Mouse (Mus musculus): ENCODE data around the gene Rab30. TPM values are rescaled to one million over a fixed set of nuclear protein-coding genes. Genes with fewer than 3 reads are reported as not detected.

Gene Rab30
- total RNA-seq, 2 experiments from 2014 or later = 6.7 to 12.7 TPM

DNA sequence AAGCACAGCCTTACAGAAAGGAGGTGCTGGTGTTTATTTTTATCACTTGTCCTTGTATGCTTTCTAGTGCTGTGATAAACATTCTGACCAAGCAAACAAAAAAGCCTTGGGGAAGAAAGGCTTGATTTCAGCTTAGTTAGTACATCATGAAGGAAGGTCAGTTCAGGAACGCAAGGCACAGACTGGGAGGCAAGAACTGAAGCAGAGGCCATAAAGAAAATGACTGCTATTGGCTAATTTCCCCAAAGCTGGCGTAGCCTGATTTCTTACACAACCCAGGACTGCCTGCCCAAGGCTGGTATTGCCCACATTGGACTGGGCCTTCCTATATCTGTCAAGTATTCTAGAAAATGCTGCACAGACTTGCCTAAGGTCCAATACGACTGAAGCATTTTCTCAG is 106.8 kb downstream of the Rab30 start:
- DNase-seq = no peak

DNA sequence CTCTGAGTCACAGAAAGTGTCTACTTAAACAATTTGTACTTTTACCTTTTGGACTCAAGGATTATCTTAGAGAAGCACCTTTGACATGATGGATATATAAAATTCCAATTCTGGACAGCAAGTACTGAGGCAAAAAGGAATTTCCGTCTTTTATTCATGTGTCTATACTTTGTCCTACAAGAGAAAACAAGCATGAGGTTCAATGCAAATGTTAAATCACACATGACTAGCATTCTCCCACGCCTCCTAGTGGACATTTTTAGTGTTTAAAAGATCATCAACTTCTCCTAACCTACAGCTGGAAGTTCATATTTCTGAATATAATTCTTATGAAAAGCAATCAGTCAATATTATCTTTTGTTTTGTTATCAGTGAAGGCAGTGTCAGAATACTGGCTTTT is 125.1 kb downstream of the Rab30 start:
- DNase-seq = no peak

DNA sequence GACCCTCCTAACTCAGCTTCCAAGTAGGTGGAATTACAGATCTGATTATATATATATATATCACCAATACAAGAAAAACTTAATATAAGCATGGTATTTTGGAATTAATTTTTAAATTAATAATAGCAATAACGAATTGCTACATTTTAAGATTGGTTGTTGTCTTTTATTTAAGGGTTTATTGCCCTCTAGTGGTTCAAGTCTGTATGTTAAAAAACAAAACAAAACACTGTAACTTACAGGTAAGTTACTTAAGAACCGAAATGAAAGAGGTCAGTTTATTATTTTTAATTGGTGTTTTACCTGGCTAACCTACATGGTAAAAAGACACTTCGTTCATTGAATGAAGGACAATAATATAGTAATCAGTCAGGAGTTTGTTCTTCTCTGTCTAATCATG is 128.8 kb downstream of the Rab30 start:
- no peak for DNase-seq

DNA sequence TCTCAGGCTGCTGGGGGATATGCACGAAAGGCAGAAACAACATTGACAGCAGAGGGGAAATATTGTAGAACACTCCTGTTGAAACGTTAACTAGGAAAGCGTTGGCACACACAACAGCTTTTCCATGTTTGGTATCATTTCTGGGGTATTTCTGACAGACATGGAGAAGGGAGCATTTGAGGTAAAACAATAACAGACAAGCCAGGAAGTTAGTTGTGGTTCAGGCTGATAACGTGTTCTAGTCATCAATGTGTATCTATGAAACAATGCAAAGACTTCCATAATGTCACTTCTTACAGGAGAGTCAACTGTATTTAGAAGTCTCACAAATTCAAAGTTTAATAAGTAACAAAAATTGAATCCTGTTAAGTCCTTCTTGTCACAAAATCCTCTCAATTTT is 130.2 kb downstream of the Rab30 start:
- DNase-seq = no peak

DNA sequence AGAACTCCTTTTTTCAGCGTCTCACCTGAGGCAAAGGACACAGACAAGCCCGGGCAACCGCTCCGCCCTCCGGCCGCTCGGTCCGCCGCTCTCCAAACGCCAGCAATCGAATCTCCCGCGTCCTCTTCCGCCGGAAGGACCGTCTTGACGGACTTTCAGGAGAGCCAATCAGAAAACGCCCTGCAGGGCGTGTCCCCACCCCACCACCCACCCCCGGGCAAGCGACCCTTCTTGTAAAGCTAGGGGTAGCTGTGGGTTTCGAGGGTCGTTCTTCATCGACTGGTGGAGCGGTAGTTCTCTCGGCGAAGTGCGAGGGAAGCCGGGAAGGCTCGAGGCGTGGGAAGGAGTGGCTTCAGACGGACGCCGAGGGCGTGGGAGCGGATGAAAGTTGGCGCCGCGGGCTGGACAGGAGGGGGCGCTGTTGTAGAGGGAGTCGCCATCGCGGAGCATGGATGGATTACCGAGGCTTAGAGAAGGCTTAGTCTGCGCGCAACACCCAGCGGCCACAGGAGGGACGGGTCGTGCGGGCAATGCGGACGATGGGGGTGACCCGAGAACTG is 132.8 kb downstream of the Rab30 start, which contains the start of the genes Ddias and Prcp:
TSS of gene Ddias (minus strand) at position 132 of the 560 bp plus-strand sequence.
TSS of gene Prcp (plus strand) at position 355 of the 560 bp plus-strand sequence.
- DNase-seq = peak; percentile 90

DNA sequence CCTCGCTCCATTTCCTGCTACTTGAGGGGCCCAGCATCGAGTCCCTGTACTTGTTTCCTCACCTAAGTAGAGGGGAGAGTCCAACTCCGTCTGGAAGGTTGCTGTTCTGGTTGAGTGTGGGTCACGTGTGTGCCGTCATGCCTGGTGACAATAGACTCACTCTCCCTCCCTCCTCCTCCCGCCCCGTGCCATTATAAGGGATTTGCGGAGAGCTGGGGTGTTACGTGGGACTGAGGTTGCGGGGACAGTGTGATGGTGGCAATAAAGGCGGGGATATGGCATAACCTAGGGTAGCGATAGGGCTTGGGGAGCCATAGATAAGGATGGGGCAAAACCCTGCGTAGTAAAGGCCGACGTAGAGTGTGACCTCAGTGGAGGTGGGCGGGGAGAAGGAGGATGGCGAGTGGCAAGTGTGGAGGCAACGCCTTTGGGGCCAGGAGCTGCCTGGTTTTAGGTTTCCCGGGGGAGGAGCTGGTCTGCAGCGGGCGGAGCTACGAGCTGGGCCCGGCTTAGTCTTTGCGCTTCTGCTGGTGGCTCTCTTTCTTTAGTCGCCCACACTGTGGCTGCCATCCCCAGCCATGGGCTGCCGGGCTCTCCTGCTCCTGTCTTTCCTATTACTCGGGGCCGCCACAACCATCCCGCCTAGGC is 133.5 kb downstream of the Rab30 start:
- DNase-seq = peak; percentile 90

DNA sequence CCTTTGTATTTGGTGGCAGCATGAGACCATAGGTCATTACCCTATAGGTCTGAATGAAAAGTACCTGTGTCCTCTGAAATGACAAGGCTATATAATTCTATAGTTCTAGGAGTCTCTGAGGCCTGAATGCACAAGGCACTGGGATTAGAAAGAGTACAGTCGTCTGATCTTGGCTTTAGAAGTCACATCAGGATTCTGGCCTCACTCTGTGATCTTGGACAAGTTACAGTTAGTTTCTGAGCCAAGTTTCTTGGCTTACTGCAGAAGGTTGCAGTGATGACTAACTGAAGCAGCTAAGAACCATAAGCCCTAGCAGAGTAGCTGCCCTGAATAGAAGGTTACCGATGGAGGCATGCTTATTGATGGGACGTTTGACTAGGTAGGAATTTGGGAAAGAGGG is 134.7 kb downstream of the Rab30 start:
- no peak for DNase-seq

DNA sequence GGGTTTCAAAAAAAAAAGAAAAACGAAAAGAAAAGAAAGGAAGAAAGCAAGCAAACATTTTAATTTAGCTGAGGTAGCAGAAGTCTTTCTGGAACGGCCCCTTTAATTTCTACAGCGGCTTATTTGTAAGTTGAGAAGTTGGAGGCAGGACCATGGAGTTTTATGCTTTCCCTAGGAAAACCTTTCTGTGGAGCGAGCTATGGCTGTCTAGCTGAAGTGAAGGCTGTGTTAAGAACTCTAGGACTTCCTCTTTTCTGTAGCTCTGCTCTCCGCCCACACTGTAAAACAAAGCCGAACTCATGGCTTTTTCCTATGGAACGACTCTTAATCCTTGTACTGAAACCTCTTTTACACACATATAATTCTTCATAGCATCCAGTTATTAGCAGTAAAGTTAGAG is 135.1 kb downstream of the Rab30 start:
- DNase-seq = no peak

DNA sequence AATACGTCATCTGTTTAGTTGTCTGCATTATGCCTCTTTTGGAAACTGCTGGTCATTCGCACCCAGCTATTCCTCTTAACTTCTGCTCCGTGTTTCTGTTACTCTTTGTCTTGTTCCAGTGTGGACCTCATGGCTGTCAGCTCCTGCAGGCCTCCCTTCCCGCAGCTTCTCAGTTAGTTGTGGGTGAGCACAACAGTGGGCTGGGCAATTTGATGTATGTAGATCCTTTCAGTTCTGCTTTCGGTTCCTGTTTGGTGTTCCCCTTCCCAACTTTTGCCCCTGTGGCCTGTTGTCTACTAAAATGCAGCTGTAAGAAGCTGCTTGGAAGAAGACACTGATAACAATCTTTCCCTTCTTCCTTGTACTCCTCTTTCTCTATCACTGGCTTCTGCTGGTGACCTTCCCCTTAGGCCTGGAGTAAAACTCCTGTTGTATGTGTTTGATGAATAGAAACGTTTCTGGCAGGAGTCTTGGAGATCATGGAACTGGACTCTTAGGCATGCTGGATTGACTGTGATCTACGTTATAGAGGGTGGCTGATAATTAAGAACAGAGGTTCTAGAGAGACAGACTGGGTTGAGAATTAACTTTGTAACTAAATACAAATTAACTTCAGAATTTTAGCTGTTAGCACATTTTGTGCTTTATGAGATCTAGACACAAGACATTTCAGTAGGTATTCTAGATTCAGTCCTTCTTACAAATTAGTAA is 137.3 kb downstream of the Rab30 start:
- peak; percentile 6 for DNase-seq

DNA sequence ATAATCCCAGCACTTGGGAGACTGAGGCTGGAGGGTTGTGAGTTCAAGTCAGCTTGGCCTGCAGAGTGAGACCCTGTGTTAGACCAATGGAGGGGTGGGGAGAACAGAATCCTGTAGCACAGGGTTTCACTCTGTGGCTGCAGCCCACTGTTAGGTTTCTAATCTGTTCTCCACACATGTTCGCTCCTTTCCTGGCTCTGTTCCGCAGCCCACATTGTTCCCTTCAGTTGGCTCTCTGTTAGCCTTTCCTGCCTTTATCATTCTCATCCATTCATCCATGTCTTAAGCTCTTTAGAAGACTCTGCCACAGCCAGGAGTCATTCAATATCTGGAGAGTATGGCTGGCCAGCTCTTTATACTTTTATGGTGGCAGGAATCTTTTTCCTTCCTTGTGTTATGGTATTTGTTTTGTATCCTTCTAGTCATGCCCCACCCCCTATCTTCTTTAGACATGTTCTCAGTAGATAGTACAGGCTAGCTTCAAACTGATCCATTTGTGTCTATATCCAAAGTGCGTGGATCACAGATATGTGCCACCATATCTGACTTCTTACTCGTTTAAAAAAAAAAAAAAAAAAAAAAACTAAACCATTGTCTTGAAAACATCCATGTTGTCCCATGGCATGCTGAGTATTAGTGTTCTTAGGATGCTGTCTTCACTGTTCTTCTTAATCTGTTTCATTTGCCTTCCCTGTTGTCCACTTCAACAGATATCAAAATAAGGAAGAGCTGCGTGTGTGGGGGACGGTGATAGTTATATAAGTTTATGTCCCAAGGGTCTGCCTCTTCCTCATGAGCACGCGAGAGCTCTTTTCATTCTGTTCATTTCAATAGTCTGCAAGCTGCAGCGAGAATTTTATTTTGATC is 142.7 kb downstream of the Rab30 start:
- DNase-seq = no peak

DNA sequence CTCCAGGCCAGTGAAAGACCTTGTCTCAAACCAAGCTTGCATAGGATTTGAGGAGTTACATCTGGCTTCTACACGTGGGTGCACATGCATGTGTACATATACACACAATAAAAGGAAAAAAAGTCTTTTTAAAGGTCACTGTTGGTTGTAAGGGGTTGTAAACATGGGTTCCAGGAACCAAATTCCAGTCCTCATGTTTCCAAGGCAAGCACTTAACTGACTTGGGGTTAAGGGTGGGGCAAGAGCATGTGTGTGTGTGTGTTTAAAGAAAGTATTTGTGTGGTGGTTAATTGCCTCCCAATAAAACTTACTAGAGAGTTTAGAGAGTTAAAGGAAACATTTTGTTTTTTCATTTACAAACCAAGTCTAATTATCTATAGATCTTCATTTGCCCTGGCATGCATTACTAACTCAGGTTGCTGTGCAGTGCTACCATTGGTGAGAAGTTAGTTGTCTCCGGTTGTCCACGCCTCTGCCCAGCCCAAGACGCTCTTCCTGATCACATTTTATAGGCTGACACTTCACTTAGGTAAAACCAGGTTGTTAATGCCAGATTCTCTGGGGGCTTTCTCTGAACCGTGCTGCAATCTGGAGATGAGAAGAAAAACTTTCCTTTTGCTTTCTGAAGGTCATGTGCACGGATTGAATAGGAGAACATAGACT is 143.7 kb downstream of the Rab30 start:
- no peak for DNase-seq

DNA sequence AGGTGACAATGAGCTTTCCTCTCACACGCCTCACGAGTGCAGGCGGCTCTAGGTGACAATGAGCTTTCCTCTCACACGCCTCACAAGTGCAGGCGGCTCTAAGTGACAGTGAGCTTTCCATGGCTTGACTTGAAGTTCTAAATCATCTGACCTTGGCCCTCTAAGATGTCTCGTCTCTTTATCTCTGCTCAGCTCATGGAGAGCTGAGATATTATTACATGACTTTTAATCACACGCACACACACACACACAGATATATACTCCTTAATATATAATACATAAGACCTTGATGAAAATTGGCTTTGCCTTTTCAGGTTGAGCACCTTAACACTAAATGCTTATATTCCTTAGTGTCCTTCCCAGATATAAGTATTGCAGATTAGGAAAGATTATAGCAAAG is 145.4 kb downstream of the Rab30 start:
- no peak for DNase-seq

DNA sequence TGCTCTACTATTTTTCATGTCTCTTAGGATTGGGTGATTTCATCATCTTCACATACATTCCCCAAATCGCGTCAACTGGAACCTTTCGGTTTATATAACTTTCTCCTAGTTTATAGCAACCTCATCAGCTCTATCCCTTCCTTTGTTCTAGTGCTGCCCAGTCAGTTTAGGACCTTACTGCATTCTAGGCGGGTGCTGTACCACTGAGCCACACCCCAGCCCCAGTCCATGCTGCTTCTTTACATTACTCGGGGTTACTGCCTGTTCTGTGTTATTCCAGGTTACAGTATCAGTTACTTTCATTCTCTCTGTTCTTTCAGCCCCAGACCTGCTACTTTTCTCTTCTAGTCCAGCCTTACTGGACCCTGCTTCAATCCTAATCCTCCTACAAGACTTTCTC is 145.8 kb downstream of the Rab30 start:
- DNase-seq = no peak

DNA sequence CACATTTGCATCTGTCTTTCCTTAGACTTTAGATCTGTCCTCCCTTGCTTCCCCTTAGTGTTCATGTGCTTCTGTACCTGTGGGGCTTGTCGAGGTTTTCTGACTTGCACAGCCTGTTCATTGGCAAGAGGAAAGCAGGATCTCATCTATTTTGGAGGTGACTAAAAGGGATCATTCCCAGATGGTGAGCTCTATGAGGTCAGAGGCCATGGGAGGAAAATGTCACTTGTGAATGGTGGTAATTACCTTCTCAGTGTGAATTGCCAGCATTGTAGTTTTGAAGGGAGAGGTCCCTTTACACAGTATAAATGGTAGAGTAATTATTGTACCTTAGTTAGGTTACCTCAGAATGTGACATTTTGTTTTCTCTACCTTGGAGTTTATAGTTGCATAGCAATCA is 148.8 kb downstream of the Rab30 start:
- no peak for DNase-seq

DNA sequence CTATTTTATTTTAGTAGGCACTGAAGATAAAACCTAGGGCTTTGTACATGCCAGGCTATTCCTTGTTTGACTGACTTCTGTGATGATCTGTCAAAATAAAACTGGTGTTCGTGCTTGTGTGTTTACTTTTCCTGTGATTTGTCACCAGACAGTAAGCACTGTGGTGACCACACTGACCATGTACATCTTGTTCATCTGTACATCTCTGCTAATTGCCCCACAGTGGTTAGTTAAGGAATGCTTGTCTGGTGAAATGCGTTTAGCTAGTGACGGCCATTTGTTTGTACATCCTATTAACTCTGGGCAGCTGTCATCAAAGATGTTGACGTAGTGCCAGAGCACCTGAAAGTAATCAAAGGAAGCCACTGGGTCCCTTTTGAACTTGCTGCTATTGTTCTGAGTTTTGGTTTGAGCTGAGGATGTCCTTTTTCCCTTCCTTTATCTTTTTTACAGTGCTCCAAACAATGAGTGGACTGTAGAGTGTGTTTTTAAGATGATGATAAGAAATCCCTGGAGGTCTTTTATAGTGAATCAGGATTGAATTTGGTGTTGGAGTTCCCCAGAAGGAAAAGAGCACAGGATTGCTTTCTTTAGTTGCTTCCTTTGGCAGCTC is 149.3 kb downstream of the Rab30 start:
- DNase-seq = no peak

DNA sequence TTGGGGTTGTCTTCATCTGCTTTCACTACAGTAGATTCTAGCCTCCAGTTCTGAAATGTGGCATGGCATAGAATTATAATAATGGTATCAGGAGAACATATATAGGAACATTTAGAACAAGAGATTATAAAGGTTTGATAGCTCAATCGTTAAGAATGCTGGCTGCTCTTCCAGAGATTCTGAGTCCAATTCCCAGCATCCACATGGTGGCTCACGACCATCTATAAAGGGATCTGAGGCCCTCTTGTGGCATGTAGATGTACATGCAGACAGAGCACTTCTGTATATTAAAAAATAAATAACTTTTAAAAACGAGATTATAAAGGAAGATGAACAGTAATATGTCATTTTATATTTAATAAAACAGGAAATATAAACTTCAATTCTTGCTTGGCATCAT is 152.1 kb downstream of the Rab30 start:
- no peak for DNase-seq

Other genes starting within 250 kb of the Rab30 start
- 10 to 100 TPM; 16.4 to 16.7 TPM for gene Ccdc90b, start 180.5 kb upstream of the Rab30 start, total RNA-seq (2021)
- gene Ankrd42, start 104.5 kb upstream of the Rab30 start, total RNA-seq (2021) = under 1 TPM; 0.62 to 0.69 TPM
- 10 to 100 TPM; 17.9 to 19.9 TPM for gene Pcf11, start 71.7 kb upstream of the Rab30 start, total RNA-seq (2021)
- under 1 TPM in 1 of 2 experiments, not detected in 1; 0.24 TPM for gene Ddias, start 132.6 kb downstream of the Rab30 start, total RNA-seq (2021)
- 1 to 10 TPM; 3.7 to 6.6 TPM for gene Prcp, start 132.9 kb downstream of the Rab30 start, total RNA-seq (2021)